Mouse (Mus musculus) A20 (cell line): ENCODE measurements around the gene Tango6.

Source experiments
- DNase-seq: peaks from one replicate; pipeline ENCODE4 v3.0.0-alpha.2; 2011; ENCODE audit warnings: low read depth, low spot score

Tango6 gene

DNA sequence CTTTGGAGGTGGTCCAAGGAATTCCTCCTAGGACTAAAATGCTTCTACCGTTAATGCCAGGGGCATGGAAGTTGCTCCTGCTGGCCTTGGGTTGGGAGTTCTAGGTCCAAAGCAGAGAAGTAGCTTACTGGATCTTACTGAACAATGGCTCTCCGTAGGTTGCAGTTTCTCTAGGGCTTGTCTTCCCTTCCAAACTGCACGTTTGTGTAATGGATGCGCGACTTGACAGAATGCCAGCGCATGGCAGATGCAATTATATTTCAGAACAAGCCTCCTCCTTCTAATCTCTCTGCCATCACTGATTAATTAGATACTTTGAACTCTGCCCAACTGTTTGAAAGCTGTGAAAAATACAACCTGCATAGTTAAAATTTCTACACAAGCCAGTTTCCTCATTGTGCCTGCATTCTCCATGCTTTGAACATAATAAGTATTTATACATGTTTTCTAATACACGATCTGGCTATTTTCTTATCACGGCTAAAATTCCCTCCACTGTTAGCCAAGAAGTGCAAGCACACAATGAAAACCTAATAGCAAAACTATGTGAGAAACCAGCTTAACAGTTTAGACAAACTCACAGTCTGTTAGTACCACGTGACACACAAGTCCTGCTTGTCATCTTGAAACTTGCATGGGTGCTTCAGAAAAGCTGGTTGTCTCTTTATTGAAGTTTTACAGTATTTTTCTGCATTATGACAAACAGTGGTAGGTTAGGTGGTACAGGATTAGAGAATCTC, 133.7 kb downstream of the Tango6 start:
- DNase-seq: no peak

DNA sequence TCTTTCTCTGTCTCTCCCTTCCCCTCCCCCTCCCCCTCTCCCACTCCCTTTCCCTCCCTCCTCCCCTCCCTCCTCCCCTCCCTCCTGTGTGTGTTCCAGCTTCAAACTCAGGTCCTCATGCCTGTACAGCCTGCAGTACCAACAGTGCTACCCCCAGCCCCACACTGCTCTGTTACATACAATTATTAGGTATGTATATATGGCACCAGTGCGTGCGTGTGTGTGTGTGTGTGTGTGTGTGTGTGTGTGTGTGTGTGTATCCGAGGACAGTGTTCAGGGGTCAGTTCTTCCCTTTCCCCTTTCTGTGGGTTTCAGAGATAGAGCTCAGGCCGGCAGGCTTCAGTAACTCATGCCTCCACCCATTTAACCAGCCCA, 134.3 kb downstream of the Tango6 start:
- DNase-seq: no peak

DNA sequence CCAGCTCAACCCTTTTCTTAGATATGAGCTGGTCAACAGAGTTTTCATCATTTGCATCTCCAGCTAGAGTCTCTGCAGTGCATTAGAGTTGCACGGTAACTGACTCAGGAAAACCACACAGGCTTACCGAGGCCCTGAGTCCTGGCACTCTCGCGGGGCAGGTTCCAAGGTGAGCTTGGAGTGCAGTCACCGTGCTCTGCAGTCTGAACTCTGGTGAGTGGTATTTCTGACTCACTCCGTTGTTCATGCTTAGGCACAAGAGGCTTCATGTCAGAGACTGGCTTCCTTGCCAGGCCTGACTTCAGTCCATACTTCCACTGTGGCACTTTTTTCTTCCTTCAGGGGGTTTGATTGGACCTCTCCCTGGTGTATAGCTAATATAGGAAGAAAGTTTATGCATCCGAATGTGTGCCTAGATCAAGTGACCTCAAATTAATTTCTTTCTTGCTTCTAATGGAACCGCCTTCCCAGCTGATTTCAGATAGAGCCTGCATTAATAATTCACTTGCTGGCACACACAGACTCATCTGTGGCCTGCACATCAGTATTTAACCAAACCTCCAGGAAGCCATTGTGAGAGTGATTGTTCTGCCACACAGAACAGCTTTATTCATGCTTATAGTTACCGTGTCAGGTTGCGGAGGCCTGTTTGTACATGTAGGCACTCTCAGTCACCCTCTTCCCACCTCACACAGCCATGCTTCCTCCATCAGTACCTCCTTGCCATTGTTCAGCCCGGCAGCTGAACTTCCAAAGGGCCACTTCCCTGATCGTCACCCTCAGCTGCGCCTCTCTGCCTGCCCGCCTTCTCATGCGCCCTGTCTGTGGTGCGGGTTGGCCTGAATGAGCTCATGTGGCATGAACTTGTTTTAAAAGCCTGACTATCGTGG, 136.0 kb downstream of the Tango6 start:
- no peak for DNase-seq

DNA sequence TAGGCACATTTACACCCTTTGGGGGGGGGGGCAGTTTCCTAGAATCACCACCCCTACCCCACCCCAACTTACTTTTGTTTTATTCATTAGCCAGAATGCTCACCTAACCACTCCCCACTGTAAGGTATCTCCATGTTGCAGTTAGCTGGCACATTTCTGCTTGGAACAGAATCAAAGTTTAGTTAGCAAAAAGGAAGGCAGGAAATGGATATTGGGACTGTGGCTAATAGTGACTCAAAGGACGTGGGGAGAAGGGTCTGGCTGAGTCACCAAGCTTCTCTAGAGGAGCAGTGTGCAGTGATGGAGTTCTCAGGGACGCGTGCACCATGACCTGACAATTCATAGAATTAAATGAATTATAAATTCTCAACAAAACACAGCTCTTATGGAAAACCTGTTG, 136.7 kb downstream of the Tango6 start:
- DNase-seq: no peak

DNA sequence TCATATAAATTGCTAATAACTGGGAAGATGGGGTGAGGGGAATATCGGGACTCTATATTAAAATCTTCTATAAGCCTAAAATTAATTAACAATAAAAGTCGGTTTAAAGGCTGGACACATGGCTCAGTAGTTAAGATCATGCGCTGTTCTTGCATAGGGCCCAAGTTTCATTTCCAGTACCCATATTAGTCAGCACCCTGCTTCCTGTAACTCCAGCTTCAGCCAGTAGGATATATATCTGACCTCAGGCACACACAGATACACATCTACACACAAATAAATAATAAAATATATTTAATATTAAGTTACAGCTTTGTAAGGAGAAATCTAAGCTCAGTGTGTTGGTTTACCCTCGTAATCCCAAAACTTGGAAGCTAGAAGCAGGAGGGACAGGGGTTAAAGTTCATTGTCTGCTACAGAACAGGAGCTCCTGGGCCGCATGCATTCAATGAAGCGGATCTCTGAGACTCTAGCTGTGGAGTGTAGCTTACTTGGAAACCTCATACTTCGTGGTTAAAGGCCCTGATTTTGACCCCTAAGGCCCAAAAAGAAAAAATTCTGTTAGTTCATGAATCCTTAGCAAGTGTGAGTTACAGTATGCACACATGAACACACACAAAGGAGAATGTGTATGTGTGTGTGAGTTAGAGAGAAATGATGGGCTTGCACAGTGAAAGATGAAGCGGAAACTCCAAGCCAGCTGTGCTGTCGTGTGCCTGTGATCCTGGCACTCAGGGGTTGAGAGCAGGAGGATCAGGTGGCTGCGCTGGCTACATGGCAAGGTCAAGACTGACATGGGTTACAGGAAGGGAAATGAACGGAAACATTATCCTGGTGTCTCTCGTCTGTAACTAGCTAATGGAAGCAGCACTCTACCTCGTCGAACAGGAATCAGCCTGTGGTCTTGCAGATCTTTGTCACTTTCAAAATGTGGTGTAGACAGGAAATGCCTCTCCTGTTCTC, 138.0 kb downstream of the Tango6 start:
- DNase-seq: no peak

DNA sequence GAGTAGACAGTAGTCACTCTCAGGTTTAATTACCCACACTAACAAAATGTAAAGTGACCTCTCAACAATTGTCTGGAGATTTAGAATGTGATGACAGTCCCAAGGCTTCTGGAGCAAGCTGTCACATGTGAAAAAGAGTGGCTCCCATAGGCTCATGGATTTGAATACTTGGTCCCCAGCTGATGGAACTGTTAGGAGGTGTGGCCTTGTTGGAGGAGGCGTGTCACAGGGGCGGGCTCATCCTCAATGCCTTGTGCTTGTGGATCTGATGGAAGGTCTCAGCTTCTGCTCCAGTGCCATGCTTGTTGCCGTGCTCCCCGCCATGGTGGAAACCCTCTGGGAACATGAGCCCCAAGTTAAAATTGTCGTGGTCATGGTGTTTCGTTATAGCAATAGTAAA, 146.1 kb downstream of the Tango6 start:
- no peak for DNase-seq

DNA sequence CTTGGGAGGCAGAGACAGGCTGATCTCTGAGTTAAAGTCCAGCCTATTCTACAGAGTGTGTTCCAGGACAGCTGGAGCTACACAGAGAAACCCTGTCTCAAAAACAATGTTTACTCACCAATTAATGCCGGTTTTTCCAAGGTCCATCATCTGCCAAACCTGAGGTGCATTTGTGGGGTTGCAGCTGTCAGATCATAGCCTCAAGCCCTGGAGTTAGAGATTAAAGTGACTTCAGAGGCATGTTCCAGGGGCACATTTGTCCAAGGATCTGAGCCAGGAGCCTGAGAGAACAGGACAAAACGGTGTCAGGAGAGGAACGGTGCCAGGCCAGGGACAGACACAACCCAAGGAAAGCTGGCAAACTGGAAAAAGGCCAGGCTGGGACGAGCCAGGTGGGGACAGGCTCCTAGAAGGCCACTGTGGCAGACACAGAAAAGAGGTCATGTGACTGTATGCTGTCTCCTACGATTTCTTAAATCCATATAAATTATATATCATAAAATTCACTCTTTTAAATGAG, 146.7 kb downstream of the Tango6 start:
- no peak for DNase-seq

DNA sequence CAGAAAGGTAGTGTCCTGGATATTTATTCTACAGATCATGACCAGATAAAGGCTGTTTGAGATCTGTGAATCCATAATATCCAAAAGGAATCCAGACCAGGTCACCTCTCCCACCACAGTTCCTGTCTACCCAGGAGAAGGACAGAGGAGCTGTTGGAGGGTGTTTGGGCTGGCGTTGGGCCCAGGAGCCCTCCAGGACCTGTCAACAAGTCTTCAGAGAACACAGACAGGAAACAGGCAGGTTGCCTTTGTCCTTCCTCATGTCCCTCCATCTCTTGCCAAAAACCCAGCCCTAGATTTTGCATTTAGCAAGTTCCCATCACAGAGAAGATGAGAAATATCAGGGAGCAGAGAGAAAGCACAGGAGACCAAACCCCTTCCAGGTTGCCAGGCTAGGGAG, 152.0 kb downstream of the Tango6 start:
- no peak for DNase-seq

DNA sequence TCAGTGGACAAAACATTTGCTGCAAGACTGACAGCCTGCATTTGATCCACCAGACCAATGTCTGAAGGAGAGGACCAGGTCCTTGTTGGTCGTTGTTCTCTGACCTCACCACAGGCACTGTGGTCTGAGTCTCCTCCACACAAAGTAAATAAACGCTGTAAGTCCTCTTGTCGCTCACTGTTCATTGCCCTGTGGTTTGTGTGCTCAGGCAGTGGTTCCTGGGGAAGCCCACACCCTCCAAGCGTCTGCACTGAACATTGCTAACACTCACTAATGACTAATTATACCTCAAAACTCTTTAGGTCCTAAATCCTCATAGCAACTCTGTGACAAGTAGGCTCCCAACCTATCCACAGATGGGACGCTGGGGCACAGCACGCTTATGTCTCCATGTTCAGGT, 153.7 kb downstream of the Tango6 start:
- no peak for DNase-seq

DNA sequence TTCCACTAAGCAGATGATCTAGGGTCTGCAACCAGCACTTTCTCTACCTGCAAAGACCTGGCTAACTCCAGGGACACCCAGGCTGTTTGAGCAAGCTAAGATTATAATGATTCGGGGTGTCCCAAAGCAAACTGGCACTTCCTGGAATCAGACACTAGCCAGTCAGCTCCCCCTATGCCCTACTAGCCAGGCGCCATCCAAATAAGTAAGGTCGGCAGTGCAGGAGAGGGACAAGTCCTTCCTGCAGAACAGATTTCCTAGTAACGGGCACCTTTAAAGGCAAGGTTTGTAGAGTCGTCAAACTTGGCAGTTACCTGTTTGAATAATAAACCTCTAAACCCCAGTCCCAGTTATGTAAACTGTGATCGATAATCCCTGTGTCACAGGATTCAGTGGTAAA, 155.9 kb downstream of the Tango6 start:
- no peak for DNase-seq

DNA sequence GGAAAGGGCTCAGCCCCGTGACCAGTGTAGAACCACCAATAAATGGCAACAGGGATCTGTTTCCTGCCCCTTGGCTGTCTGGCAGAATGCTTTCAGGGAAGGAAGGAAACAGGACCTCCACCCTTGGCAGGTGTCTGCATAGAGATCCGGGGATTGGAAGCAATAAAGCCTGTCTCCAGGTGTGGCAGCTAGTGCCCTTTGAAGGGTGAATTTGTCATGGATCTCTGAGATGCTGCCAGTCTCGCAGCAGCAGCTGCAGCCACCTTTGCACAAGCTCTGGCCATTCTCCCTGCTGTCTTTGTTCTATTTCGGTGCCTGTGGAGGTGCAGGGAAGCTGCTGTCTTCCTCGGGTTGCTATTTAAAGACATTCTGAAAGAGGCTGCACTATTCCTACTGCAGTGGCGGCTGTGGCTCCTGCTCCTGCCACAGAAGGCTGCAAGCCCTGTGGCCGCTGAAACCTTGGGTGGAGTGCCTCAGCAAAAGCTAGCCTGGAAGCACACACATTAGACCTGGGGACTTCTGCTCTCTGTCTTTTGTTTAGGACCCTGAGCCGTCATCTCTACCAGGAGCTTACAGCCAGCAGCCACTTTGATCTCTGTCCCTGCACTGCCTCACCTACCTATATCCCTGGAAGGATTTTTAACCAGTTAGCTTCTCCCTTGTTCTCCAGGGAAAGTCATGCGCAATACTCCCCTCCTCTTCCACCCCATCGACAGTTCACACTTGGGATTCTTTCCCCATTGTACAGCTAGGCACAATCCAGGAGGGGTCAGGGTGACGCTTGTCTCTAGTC, 156.5 kb downstream of the Tango6 start:
- DNase-seq: no peak

DNA sequence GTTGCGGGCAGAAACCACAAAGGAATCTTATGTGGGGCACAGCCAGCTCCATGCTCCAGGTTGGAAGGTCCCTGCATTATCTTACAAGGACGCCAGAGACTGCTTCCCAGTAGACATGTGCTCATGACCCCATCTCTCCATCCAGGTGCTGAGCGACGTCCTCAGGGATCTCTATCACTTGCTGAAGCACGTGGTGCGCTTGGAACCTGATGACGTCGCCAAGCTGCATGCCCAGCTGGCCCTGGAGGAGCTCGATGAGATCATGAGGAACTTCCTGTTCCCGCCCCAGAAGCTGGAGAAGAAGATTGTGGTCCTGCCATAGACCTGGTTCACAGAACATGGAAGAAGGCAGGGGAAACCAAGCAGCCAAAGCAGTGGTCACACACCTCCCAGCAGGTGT, 167.2 kb downstream of the Tango6 start:
- DNase-seq: no peak

DNA sequence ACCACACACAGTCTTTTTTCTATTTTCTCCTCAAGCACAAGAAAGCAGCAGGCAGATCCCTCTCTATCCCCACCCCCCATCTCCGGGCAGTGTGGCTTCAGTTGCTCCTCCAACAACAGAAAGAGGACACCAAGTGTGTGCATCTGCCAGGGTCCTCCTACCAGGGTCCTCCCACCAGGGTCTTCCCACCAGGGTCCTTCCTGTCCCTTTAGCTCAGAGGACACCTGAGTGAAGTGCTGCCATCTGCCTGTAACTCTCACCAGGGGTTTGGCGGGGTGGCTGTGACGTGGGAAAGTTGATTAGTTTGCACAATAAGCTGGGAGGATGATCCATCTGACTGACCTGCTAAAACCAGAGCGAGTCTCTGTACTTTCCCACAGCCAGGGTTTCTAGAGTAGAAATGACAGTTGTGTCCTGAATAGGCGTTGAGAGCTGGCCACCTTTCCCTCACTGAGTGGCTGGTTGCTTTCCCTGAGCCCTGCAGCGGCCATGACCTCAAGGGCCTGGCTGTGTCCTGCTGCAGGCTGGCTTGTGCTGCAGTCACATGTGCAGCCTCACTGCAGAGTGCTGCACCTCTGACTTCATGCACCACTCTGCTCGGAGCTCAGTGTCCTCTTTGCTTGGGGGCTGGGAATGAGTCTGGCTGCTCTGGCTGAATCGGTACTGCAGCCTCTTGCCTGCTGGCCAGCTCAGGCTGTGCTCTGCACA, 171.8 kb downstream of the Tango6 start:
- DNase-seq: no peak

DNA sequence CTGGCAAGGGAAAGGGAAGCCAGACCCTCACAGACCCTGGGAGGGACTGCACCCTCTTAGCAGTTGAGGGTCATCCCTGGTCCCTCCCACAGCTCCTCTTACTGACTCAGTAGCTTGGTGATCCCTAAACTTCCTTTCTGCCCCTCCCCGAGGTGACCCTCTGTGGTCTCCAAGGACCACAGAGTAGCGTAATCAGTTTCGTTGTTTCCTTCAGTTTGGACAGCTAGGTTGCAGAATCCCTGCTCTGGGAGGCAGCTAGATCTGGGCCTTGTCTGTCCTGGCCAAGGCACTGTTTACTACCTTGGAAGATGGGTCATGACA, 172.3 kb downstream of the Tango6 start:
- no peak for DNase-seq

DNA sequence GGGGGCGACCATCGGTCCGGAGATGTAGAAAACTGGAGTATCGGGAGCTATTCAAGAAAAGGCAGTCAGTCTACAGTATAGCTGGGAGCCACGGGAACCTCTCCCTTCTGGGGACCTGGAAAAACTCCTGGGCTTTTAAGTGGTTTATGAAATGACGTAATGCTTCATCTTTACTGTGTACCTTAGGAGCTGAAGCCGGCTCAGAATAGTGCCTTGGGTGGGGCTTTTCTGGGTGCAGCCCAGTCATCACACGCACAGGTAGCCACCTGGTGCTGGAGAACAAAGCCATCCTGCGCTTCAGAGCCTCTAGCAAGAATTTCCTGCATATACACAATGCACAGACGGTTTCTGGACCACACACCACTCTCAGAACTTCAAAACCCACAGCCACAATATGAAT, 180.0 kb downstream of the Tango6 start:
- DNase-seq: no peak

DNA sequence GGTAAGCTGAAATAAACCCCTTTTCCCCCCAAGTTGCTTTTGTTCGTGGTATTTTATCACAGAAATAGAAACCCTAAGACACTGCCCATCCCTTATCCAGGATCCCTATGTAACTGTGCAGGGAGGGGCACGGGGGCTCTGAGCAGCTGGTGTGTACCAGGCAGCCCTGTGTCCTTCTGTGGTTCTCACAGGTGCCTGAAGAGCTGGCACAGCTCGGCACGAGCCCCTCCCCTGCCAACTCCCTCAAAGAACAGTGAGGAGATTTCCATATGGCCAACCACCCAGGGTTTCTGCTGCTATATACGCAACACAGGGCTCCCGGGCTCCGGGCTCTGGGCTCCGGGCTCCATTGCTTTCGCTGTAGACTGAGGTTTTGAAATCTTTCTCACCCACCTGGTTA, 182.5 kb downstream of the Tango6 start:
- no peak for DNase-seq

DNA sequence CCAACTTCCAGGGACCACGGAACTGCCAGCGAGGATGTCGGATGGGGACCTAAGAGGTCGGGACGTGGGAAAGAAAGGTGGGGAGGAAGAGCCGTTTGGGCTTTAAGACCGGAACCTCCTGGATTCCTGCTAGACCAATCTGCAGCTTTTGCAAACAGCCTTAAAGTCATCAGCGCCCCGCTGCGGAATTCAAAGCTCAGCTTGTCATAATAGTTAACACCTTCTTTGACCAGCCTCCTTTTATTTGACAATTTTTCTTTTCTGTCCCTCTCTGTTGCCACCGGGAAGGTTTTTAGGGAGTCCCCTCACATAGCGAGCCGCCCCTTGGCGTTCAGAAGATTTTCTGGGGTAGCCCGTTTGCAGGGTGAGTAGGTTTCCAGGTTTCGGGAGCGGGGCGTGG, 187.2 kb downstream of the Tango6 start, which contains the start of gene Has3:
Gene Has3 (plus strand): TSS at position 192 of the 400 bp plus-strand sequence.
- no peak for DNase-seq

DNA sequence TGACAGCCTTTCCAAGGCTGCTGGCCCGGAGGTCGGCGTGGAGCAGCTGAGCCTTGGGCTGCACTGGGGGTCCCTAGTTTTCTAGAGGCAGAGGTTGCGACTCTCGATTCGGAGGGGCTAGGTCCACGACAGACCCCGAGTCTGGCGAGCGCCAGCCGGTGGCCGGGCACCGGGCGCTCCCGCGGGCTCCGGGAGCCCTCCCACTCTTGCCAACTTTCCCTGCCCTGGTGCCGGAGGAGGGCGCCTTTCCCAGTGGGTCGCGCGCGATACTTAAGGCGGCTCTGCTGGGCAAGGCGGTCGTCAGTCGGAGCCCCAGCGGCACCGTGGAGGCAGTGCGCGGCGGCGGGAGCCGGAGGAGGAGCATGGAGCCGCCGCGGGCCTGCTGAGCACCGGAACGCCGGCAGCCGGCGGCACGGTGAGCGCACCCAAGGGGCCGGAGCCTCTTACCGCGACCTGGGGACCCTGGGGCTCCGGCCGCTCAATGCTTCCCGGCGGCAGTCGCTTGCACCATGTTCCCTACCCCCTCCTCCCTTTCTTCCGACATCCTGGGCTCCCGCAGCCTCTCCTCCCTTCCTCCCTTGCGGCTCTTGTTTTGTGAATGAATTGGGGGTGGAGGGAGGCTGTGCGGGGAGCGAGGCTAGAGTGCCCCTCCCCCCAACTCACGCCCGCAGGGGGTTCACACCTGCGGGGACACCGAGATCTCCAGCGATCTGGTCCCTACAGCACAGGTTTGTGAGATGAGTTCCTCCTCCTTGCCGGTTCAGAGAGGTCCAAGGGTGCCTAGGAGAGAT, 187.9 kb downstream of the Tango6 start:
- DNase-seq: no peak

DNA sequence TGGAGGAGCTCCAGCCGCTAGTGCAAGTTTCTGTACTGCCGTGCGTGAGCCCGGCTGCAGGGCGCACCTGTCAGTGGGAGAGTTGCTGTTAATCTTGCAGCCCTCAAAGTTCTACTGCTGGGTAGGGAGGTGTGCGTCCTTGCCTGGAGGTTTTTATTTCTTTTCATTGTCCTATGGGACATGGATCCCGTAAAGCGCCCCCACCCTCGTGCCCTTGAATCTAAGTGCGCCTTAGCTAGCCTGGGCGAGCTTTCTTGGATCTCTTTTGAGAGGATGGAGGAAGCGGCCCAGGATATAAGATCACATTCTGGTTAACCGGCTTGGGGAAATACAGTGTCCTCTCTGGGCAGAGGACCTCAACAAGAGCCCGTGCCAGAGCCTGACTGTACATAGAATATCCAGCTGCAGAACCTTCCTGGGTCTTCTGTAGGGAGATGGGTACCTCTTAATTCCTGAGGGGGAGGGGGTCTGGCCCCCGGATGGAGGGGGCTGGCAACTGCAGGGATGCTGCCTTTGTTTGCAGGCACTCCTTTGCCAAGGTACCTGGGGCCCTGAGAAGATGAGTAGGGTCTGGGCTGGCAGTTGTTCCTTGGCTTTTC, 188.6 kb downstream of the Tango6 start:
- DNase-seq: no peak
